Mouse (Mus musculus) heart, adult 8-10 months (tissue): Measurements from ENCODE around the gene Dgki. TPM values are rescaled to one million over a fixed set of nuclear protein-coding genes. Genes with fewer than 3 reads are reported as not detected.

Experiments used
- DNase-seq: peaks from one replicate; pipeline ENCODE4 v3.0.0; 2022; ENCODE audit warnings: low spot score
- total RNA-seq, 4 experiments: library from RNA; stranded (reverse); gene quantifications; 2 replicates each; pipeline ENCODE4 v1.2.4; 2022

Gene Dgki
- total RNA-seq, 4 experiments from 2014 or later: 0.11 to 1.3 (median 0.27) TPM

GRCm38 (mm10) chr6:36858258-36859041 lies 441.5 kb downstream of the Dgki start:
- no peak for DNase-seq

- no peak for DNase-seq
Observed at GRCm38 (mm10) chr6:36857627-36858257, 442.2 kb downstream of the Dgki start.

GRCm38 (mm10) chr6:36850422-36851129 lies 449.4 kb downstream of the Dgki start:
- no peak for DNase-seq

- peak; percentile 38 for DNase-seq
Observed at GRCm38 (mm10) chr6:36845288-36845687, 454.7 kb downstream of the Dgki start.

GRCm38 (mm10) chr6:36844258-36844657 lies 455.7 kb downstream of the Dgki start:
- DNase-seq: peak; percentile 19

- no peak for DNase-seq
Observed at GRCm38 (mm10) chr6:36843031-36843488, 456.9 kb downstream of the Dgki start.

GRCm38 (mm10) chr6:36842101-36842922 lies 457.7 kb downstream of the Dgki start:
- no peak for DNase-seq

GRCm38 (mm10) chr6:36841701-36842100 lies 458.3 kb downstream of the Dgki start:
- DNase-seq: no peak

GRCm38 (mm10) chr6:36841174-36841573 lies 458.8 kb downstream of the Dgki start:
- no peak for DNase-seq

- no peak for DNase-seq
Observed at GRCm38 (mm10) chr6:36838747-36839146, 461.2 kb downstream of the Dgki start.

GRCm38 (mm10) chr6:36835351-36835750 lies 464.6 kb downstream of the Dgki start:
- no peak for DNase-seq

GRCm38 (mm10) chr6:36834695-36835265 lies 465.2 kb downstream of the Dgki start:
- DNase-seq: no peak

- DNase-seq: no peak
Observed at GRCm38 (mm10) chr6:36832681-36833080, 467.3 kb downstream of the Dgki start.

- DNase-seq: no peak
Observed at GRCm38 (mm10) chr6:36832207-36832606, 467.8 kb downstream of the Dgki start.

GRCm38 (mm10) chr6:36830371-36830925 lies 469.5 kb downstream of the Dgki start:
- DNase-seq: no peak

- no peak for DNase-seq
Observed at GRCm38 (mm10) chr6:36819784-36820050, 480.3 kb downstream of the Dgki start.

GRCm38 (mm10) chr6:36819019-36819783 lies 480.8 kb downstream of the Dgki start:
- DNase-seq: peak; percentile 70

GRCm38 (mm10) chr6:36818281-36819018 lies 481.5 kb downstream of the Dgki start:
- DNase-seq: no peak

GRCm38 (mm10) chr6:36816666-36817065 lies 483.3 kb downstream of the Dgki start:
- no peak for DNase-seq

- DNase-seq: no peak
Observed at GRCm38 (mm10) chr6:36815992-36816391, 484.0 kb downstream of the Dgki start.
